Mouse (Mus musculus): Measurements from ENCODE around the gene Ralgds. TPM values are rescaled to one million over a fixed set of nuclear protein-coding genes. Genes with fewer than 3 reads are reported as not detected.

Gene Ralgds
- polyA plus RNA-seq, 1 experiment from 2014 or later, result 59.3 TPM

DNA sequence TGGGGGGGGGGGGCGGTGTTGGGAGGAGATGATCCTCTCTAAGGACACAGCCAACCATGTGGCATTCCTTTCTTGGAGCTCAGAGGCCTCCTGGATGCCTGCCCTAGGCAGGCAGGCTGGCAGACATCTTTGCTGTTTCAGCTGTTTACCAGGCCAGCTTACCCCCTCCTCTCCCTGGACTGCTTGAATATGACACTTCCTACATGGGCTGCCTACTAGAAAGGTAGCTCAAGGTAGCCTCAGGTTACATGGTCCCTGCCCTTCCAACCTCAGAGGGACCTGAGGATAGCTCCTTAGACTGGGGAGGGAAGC lies 25.8 kb downstream of the Ralgds start:
- Histone ChIP-seq H3K9ac (ENCODE audit: low read depth, low read length) (peak overlapping the region; percentile 26; the same call in 1 of the 2 replicates), H3K27ac (replicated peaks; ENCODE audit: low read depth, low read length) (peak overlapping the region; percentile 71), H3K9me3 (ENCODE audit: control insufficient read depth, low read length) (no peaks in the 10 kb centered on the region), H3K4me2 (ENCODE audit: low read depth, low read length) (no peak overlapping the region), H3K27me3 (replicated peaks; ENCODE audit: control insufficient read depth, insufficient read depth, low read length) (no peaks in the 10 kb centered on the region), H3K4me1 (ENCODE audit: control insufficient read depth, insufficient read depth, low read length) (peaks cover 53% of the 10 kb centered on the region), H3K4me3 (ENCODE audit: low read depth, low read length) (no peak overlapping the region), H3K36me3 (ENCODE audit: control insufficient read depth, insufficient read depth, low read length) (peaks cover 27% of the 10 kb centered on the region)
- WGBS, result 40% methylated on average over 1 of the region's 1 CpGs
- ATAC-seq (ENCODE audit: low read depth), result peak; percentile 28; the same call in 1 of the 2 replicates
- peak; percentile 63 for DNase-seq (ENCODE audit: low spot score)

DNA sequence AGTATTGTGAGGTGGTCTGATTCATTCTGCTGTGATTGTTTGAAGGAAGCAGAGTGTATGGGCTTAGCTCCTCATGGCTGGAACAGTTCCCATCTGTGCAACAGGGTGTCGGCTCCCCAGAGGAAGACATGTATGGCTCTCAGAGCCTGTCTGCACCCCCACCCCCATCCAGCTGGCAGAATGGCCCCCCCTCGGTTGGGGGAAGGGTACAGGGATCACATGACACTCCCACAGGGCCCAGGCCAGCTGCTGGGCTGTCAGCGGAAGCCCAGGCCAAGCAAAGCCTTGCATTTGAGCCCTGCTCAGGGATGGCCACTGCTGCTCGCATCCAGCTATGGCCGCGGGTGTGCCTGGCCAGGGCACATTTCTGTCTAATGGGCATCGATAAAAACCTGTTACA lies 26.3 kb downstream of the Ralgds start:
- peak overlapping the region; percentile 71 for H3K27ac ChIP-seq (replicated peaks; ENCODE audit: low read depth, low read length)
- H3K4me1 ChIP-seq (ENCODE audit: control insufficient read depth, insufficient read depth, low read length), result peaks cover 48% of the 10 kb centered on the region
- peak; percentile 60 for ATAC-seq (ENCODE audit: low read depth)
- no peaks in the 10 kb centered on the region for H3K9me3 ChIP-seq (ENCODE audit: control insufficient read depth, low read length)
- H3K36me3 ChIP-seq (ENCODE audit: control insufficient read depth, insufficient read depth, low read length), result peaks cover 31% of the 10 kb centered on the region
- DNase-seq (ENCODE audit: low spot score), result peak; percentile 84
- no peak overlapping the region for H3K4me3 ChIP-seq (ENCODE audit: low read depth, low read length)
- H3K9ac ChIP-seq (ENCODE audit: low read depth, low read length), result peak overlapping the region; percentile 9; the same call in 1 of the 2 replicates
- WGBS, result 28% methylated on average over 7 of the region's 7 CpGs
- no peak overlapping the region for H3K4me2 ChIP-seq (ENCODE audit: low read depth, low read length)
- no peaks in the 10 kb centered on the region for H3K27me3 ChIP-seq (replicated peaks; ENCODE audit: control insufficient read depth, insufficient read depth, low read length)

DNA sequence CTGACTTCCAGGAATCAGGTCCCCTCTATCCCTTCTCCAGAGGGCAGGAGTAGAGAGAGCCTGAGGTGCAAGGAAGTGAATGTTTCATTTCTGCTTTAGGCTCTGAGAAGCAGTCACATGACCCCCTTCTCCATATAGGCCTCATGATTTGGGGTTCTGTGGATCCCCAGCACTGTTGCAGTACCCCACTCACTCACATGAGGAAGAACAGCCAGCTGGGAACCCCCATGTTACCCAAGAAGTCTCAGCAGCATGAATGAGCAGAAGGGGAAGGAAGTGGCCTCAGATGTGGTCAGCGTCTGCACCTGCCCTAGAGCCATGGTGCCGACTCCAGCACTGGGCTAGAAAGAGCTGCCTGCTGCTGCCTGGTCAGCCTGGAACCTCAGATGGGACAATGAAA lies 27.0 kb downstream of the Ralgds start:
- H3K4me1 ChIP-seq (ENCODE audit: control insufficient read depth, insufficient read depth, low read length), result peaks cover 42% of the 10 kb centered on the region
- H3K9ac ChIP-seq (ENCODE audit: low read depth, low read length), result 0 out of 2 replicates have a peak overlapping the region, but pooled peaks have one; percentile 9
- no peak overlapping the region for H3K4me3 ChIP-seq (ENCODE audit: low read depth, low read length)
- no peaks in the 10 kb centered on the region for H3K27me3 ChIP-seq (replicated peaks; ENCODE audit: control insufficient read depth, insufficient read depth, low read length)
- no peak for ATAC-seq (ENCODE audit: low read depth)
- peak overlapping the region; percentile 71; the same call in 1 of the 2 replicates for H3K27ac ChIP-seq (replicated peaks; ENCODE audit: low read depth, low read length)
- DNase-seq (ENCODE audit: low spot score), result no peak
- H3K9me3 ChIP-seq (ENCODE audit: control insufficient read depth, low read length), result no peaks in the 10 kb centered on the region
- 60% methylated on average over 2 of the region's 2 CpGs for WGBS
- peaks cover 38% of the 10 kb centered on the region for H3K36me3 ChIP-seq (ENCODE audit: control insufficient read depth, insufficient read depth, low read length)
- H3K4me2 ChIP-seq (ENCODE audit: low read depth, low read length), result no peak overlapping the region

DNA sequence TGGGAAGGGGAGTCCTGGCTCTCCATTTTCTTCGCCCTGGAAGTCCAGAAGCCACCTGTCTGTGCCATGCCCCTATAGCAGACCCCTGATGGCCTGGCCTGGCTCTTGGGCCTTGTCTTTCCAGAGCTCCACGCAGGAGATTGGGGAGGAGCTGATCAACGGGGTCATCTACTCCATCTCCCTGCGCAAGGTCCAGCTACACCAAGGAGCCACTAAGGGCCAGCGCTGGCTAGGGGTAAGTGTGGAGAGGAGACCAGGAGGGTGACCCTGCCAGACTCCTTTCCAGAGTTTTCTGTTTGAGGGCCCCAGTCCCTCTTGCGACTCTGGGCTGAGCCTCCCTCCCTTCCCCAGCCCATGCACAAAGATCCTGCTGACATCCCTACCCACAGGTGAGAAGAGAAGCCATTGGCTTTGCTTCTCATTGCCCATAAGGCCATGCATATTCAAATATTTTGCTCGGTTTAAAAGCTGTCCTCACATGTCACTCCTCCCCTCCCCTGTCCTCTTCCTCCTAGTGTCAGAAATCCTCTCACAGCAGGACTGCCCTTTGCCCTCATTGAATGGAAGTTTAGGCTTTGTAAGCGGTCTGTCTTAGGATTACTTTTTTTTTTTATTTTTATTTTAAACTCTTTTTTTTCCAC lies 27.8 kb downstream of the Ralgds start:
- H3K4me3 ChIP-seq (ENCODE audit: low read depth, low read length), result no peak overlapping the region
- no peak for ATAC-seq (ENCODE audit: low read depth)
- peaks cover 35% of the 10 kb centered on the region for H3K4me1 ChIP-seq (ENCODE audit: control insufficient read depth, insufficient read depth, low read length)
- peaks cover 46% of the 10 kb centered on the region for H3K36me3 ChIP-seq (ENCODE audit: control insufficient read depth, insufficient read depth, low read length)
- no peak for DNase-seq (ENCODE audit: low spot score)
- no peak overlapping the region for H3K27ac ChIP-seq (replicated peaks; ENCODE audit: low read depth, low read length)
- H3K9ac ChIP-seq (ENCODE audit: low read depth, low read length), result no peak overlapping the region
- no peaks in the 10 kb centered on the region for H3K27me3 ChIP-seq (replicated peaks; ENCODE audit: control insufficient read depth, insufficient read depth, low read length)
- no peak overlapping the region for H3K4me2 ChIP-seq (ENCODE audit: low read depth, low read length)
- WGBS, result 84% methylated on average over 8 of the region's 8 CpGs
- H3K9me3 ChIP-seq (ENCODE audit: control insufficient read depth, low read length), result no peaks in the 10 kb centered on the region

DNA sequence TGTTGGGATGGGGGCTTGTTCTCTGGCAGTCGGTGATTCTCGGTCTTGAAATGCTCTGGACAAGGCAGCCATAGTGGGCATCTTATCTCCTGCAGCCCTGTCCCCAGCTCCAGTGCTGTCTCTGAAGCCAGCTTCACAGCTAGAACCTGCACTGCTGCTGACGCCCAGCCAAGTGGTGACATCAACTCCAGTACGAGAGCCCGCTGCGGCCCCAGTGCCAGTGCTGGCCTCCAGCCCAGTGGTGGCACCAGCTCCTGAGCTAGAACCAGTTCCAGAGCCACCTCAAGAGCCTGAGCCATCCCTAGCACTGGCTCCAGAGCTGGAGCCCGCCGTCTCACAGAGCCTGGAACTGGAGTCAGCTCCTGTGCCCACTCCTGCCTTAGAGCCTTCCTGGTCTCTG lies 31.0 kb downstream of the Ralgds start:
- 84% methylated on average over 8 of the region's 8 CpGs for WGBS
- no peak overlapping the region for H3K27ac ChIP-seq (replicated peaks; ENCODE audit: low read depth, low read length)
- no peak for DNase-seq (ENCODE audit: low spot score)
- no peak for ATAC-seq (ENCODE audit: low read depth)
- no peak overlapping the region for H3K4me2 ChIP-seq (ENCODE audit: low read depth, low read length)
- peaks cover 9% of the 10 kb centered on the region for H3K4me1 ChIP-seq (ENCODE audit: control insufficient read depth, insufficient read depth, low read length)
- H3K9me3 ChIP-seq (ENCODE audit: control insufficient read depth, low read length), result no peaks in the 10 kb centered on the region
- H3K36me3 ChIP-seq (ENCODE audit: control insufficient read depth, insufficient read depth, low read length), result peaks cover 75% of the 10 kb centered on the region
- H3K9ac ChIP-seq (ENCODE audit: low read depth, low read length), result no peak overlapping the region
- H3K4me3 ChIP-seq (ENCODE audit: low read depth, low read length), result no peak overlapping the region
- no peaks in the 10 kb centered on the region for H3K27me3 ChIP-seq (replicated peaks; ENCODE audit: control insufficient read depth, insufficient read depth, low read length)

DNA sequence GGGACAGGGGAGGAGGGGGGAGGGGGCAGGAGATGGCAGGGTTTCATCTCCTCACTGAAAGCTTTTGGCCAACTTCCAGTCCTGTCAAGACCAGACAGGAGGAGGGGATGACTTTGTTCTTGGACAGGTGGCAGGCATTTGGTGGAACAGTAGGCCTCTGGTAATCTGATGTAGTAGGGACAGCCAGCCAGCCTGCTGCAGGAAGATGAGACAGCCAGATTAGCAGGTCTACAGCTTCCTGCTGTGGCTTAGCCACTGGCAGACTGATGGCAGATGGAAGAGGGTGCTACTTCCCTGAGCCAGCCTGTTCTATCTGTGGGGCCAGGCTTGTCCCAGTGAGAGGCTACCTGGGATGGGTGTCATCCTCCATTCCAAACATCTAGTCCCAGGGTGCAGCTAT lies 33.1 kb downstream of the Ralgds start:
- H3K36me3 ChIP-seq (ENCODE audit: control insufficient read depth, insufficient read depth, low read length), result peaks cover 96% of the 10 kb centered on the region
- H3K4me2 ChIP-seq (ENCODE audit: low read depth, low read length), result no peak overlapping the region
- DNase-seq (ENCODE audit: low spot score) (no peak), ATAC-seq (ENCODE audit: low read depth) (0 out of 2 replicates have a peak, but pooled peaks have one; percentile 5)
- H3K4me3 ChIP-seq (ENCODE audit: low read depth, low read length), result no peak overlapping the region
- no peaks in the 10 kb centered on the region for H3K27me3 ChIP-seq (replicated peaks; ENCODE audit: control insufficient read depth, insufficient read depth, low read length)
- H3K4me1 ChIP-seq (ENCODE audit: control insufficient read depth, insufficient read depth, low read length), result no peaks in the 10 kb centered on the region
- no peak overlapping the region for H3K9ac ChIP-seq (ENCODE audit: low read depth, low read length)
- no peaks in the 10 kb centered on the region for H3K9me3 ChIP-seq (ENCODE audit: control insufficient read depth, low read length)
- H3K27ac ChIP-seq (replicated peaks; ENCODE audit: low read depth, low read length), result no peak overlapping the region

DNA sequence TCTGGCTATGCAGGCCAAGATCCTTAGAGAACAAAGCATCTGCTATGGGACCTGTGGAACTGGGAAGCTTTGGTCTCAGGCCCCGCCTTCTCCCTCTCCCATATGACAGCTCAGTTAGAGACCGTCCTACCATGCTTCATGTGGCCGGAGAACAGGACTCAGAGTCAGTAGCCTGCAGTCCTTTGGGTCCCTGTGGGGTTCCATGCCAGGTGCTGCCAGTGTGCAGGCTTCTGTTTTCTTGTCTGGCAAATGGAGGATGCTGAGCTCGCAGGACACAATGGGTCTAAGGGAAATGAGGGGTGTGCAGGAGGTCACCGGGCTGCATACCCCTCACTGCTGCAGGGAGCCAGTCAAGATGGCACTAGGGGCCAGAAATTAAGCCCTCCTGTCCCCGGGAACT lies 33.6 kb downstream of the Ralgds start:
- DNase-seq (ENCODE audit: low spot score), result no peak
- Histone ChIP-seq H3K4me2 (ENCODE audit: low read depth, low read length) (no peak overlapping the region), H3K27me3 (replicated peaks; ENCODE audit: control insufficient read depth, insufficient read depth, low read length) (no peaks in the 10 kb centered on the region), H3K4me1 (ENCODE audit: control insufficient read depth, insufficient read depth, low read length) (no peaks in the 10 kb centered on the region), H3K9me3 (ENCODE audit: control insufficient read depth, low read length) (no peaks in the 10 kb centered on the region), H3K9ac (ENCODE audit: low read depth, low read length) (no peak overlapping the region), H3K36me3 (ENCODE audit: control insufficient read depth, insufficient read depth, low read length) (peaks cover 97% of the 10 kb centered on the region), H3K27ac (replicated peaks; ENCODE audit: low read depth, low read length) (no peak overlapping the region; the same call in 1 of the 2 replicates), H3K4me3 (ENCODE audit: low read depth, low read length) (no peak overlapping the region)
- no peak for ATAC-seq (ENCODE audit: low read depth)
- WGBS, result 71% methylated on average over 6 of the region's 6 CpGs

DNA sequence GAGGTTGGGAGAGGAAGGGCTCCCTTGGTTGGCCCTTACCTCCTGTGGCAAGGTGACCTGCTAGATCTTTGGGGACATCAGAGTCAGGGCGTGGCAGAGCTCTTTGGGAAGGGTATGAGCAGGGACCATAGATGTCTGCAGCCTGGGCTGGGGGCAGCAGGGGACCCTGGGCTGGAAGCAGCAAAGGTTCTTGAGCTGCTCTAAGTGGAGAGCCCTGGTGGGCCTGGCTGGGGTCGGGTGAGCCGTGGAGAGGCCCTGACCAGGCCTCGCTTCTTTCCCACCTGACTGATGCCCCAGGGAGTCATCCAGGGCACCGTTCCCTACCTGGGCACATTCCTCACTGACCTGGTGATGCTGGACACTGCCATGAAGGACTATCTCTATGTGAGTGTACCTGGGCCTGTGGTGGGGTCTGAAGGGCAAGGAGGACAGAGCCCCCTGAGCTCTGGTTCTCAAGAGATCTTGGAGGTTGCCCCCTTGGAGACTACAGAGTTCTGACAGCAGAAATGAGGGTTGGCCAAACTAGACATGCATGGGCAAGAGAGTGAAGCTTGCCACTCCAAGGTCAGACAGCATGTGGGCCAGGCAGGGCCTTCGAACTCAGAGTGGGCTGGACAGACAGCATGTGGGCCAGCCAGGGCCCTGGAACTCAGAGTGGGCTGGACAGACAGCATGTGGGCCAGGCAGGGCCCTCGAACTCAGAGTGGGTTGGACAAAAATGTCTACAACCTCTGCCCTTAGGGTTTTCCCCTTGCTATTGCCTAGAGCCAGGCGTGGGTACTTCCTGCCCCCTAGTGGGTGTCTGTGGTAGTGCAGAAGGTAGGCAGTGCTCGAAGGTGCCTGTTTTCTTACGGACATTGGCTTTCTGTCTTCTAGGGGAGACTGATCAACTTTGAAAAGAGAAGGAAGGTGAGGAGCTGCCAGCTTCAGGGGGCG lies 34.6 kb downstream of the Ralgds start:
- Histone ChIP-seq H3K36me3 (ENCODE audit: control insufficient read depth, insufficient read depth, low read length) (peaks cover 97% of the 10 kb centered on the region), H3K4me3 (ENCODE audit: low read depth, low read length) (no peak overlapping the region), H3K9ac (ENCODE audit: low read depth, low read length) (no peak overlapping the region), H3K9me3 (ENCODE audit: control insufficient read depth, low read length) (no peaks in the 10 kb centered on the region), H3K4me2 (ENCODE audit: low read depth, low read length) (no peak overlapping the region), H3K4me1 (ENCODE audit: control insufficient read depth, insufficient read depth, low read length) (no peaks in the 10 kb centered on the region), H3K27me3 (replicated peaks; ENCODE audit: control insufficient read depth, insufficient read depth, low read length) (no peaks in the 10 kb centered on the region), H3K27ac (replicated peaks; ENCODE audit: low read depth, low read length) (no peak overlapping the region)
- 56% methylated on average over 11 of the region's 11 CpGs for WGBS
- DNase-seq (ENCODE audit: low spot score) (peak; percentile 73), ATAC-seq (ENCODE audit: low read depth) (no peak)
